Mouse (Mus musculus) ES-E14 (cell line): ENCODE measurements around the gene Sox5.

Experiments
- HCFC1 ChIP-seq: IDR thresholded peaks from 2 replicates; pipeline ENCODE4 v1.6.1; 2012; ENCODE audit warnings: low read length, inconsistent platforms, borderline replicate concordance; ENCODE audit not compliant: insufficient read depth
- MAFK ChIP-seq: IDR thresholded peaks from 2 replicates; pipeline ENCODE4 v1.6.1; 2014; ENCODE audit warnings: mild to moderate bottlenecking, low read depth, low read length, inconsistent platforms; ENCODE audit not compliant: insufficient read depth
- ZC3H11A ChIP-seq: IDR thresholded peaks from 2 replicates; pipeline ENCODE4 v1.6.1; 2012; ENCODE audit warnings: low read depth, mild to moderate bottlenecking, inconsistent platforms, low read length, borderline replicate concordance
- ZNF384 ChIP-seq: IDR thresholded peaks from 2 replicates; pipeline ENCODE4 v1.6.1; 2012; ENCODE audit warnings: low read depth, low read length, inconsistent platforms

- no peak for TF ChIP-seq ZNF384
- no peak for TF ChIP-seq HCFC1
- no peak for TF ChIP-seq ZC3H11A
- no peak for TF ChIP-seq MAFK
These were observed 50.4 kb downstream of the Sox5 start for GRCm38 (mm10) chr6:144731251-144731970.
